Mouse (Mus musculus) left cerebral cortex, postnatal 4 days (tissue): ENCODE results near the gene Msmb. TPM values are rescaled to one million over a fixed set of nuclear protein-coding genes. Genes with fewer than 3 reads are reported as not detected.
"Not testable (repeated sequence)": the region's sequence is repeated elsewhere in the genome, so short reads cannot be mapped to it uniquely, and the experiment has no call there.

Experiments used
- DNase-seq: peaks from one replicate; pipeline ENCODE4 v3.0.0-alpha.2; 2022
- intact Hi-C: fragments of 180-260 bp; cut with DNase I; formaldehyde crosslinking; loops from one replicate; pipeline ENCODE4 v1.15.1; 2025
- total RNA-seq, 2 experiments: library from RNA; stranded (reverse); gene quantifications; 2 replicates each; pipeline ENCODE4 v1.2.3; 2021

The Msmb gene
- total RNA-seq, 2 experiments from 2014 or later: not detected

DNA sequence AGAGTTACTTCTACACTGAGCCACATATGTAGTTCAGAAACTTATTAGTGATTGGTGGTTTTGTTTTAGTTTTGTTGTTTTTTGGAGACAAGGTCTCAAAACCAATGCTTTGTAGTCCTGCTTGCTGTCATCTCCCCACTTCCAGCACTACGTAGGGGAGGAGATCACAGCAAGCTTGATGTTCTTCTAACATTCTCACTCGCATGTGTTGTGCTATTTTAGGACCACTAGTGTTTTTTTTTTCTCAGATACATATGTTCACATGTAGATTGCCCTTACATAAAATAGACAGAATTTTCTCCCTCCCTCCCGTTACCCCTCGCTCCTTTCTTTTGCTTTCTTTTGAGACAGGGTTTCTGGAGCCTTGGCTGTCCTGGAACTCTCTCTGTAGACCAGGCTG lies 28.3 kb downstream of the Msmb start:
- intact Hi-C loops: no loop called here

DNA sequence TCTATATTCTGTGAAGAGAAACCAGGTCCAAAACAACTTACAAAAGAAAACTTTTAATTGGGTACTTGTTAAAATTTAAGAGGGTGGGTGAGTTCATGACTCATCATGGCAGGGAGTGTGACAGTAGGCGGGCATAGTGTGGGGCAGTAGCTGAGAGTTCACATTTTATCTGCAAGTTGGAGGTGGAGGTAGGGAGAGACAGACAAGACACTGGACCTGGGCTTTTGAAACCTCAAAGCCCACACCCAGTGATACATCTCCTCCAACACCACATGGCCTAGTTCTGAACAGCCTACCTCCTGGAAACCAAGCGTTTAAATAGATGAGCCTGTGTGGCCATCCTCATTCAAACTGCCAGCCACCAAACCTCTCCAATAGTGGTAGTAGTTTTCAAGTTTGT lies 33.5 kb downstream of the Msmb start:
- intact Hi-C loops: no loop called here
- DNase-seq: no peak

More for the DNA sequence above, 28.3 kb downstream of the Msmb start:
- no peak for DNase-seq

DNA sequence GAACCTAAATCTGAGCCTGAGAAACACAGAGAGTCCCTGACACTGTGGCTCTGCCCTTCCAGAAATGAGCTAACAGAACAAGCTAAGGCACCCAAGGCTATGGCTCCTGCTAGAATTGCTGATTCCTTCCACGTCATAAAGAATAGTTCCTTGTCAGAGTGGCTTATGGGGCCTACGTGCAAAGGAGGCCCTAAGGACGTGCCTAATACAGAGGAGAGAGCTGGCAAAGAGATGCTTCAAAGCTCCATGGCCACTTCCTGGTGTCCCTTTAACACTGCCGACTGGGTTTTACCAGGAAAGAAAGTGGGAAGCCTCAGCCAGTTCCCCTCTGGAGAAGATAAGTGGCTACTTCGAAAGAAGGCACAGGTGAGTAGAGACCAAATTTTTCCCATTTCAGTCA lies 34.8 kb downstream of the Msmb start:
- intact Hi-C loops, DNase-seq: not testable (repeated sequence)

DNA sequence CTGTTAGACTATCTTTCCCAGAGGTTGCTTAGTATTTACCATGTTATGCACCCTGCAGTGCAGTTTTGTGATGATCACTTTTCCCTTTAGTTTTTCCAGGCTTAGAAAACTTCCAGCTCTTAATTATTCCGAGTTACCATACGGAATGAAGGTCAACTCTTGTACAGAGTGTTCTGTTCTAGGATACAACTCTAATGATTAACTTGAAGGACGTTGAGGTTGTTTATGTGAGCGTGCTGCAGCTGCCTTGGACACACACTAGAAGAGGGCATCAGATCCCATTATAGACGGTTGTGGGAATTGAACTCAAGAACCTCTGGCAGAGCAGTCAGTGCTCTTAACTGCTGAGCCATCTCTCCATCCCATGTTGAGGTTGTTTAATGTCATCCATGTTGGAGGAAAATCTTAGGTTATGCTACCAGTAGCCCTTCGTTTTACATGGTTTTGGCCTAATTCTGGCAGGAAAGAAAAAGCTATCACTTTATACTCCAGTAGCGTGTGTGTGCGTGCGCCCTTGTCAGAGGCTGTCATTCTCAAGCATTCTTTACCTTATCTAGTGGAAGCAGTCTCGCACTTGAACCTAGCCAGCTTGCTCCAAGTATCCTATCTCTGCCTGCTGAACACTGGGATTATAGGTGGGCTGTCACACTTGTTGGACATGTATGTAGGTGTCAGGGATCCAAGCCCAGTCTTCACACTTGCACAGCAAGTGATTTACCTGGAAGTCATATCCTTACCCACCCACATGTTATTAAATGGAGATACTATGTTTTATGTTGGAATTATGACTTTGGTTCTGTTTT lies 37.8 kb downstream of the Msmb start:
- intact Hi-C loops: no loop called here
- no peak for DNase-seq

DNA sequence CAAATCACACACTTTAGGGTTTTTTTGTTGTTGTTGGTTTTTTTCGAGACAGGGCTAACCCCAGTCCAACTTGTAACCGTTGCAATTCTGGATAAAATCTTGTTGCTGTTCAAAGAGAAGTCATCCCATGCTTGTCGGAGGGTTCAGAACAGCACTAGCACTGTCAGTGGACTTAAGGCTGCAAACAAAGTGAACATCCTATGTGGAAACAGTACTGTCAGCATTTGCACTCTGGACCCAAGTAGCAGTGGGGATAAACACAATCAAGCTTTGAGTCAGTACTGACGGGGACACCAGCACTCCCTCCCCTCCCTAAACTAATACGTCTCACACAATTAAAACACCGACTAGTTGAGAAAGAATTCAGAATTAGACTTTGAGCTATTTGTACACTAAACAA lies 39.0 kb downstream of the Msmb start:
- intact Hi-C loops: no loop called here
- no peak for DNase-seq

DNA sequence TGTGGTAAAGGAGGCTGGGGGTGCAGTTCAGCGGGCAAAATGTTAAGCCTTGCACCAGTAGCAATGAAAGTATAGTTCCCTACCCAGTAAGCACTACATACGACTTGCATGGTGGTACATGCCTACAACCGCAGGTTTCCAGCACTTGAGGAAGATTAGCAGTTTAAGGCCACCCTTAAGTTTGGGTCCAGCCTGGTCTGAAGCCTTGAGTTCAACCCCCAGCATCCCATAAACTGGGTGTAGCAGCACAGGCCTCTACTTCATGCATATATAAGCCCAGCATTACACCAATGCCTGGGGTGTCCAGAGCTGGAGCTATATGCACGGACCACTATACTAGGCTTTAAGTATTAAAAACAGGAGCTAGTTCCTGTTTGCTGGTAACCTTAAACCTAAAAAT lies 42.0 kb downstream of the Msmb start:
- intact Hi-C loops: no loop called here
- no peak for DNase-seq

DNA sequence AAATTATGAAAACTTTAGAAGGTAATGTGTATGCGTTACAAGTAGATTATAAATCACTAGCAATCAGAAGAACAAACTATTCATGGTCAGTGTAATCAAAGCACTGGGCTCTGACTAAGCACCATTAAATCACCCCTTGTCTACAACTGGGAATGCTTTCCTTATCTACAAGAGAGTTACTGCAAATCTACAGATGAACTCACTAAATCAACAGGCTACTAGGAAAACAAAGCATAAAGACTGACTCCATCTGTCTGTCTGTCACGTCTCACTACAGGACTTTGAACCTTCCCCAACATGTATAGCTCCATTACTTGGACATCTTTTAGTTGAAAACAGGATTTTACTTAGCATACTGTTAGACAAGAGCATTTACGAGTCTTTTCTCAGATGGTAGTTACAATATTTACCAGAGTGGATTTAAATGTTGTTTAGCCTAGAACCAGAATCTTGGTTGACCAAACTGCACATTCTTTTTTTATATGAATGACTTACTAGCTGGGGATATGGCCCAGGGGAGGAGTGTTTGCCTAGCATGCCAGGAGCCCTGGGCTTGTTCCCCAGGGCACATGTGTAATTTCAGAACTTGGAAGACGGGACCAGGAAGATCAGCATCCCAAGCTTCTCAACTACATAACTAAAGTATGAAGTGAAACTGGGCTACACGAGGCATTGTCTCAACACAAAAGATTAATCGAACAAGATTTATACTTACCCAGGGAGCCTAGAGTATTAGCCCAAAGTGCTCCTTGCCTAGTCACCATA lies 49.0 kb downstream of the Msmb start:
- intact Hi-C loops: no loop called here
- no peak for DNase-seq

DNA sequence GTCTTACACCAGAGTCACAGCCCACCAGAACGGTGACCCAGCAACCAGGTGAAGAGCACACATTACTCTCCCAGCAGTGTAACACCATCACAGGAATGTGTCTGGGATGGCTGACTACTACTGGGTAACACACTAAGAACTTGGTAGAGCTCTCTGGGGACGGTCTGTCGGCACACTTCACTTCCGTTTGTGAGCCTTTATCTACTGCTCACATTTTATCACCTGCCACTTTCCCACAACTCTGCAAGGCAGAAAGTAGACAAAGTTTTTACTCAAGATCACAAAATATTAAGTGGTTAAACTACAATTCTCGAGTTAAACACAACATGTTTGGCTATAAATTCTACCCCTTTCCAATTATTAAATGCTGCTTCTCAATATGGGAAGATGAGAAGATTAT lies 50.1 kb downstream of the Msmb start:
- intact Hi-C loops: no loop called here

DNA sequence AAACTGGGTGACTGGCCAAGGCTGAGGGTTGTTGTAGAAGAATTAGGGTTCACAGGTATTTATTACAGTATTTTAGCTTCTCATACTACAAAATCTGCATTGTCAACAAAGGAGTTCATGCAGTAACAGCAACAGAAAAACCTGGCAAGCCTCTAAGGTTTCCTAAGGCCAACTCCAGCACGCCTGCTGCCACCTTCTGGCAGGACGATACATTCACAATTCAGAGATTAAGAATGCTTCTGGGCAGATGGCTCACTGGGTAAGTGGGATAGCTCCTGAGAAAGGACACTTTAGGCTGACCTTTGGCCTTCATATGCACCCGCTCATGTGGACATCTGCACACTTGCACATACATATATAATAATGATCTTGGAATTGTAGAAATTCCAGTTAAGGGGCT lies 50.6 kb downstream of the Msmb start:
- peak; percentile 41 for DNase-seq
- intact Hi-C loops: no loop called here

More for the DNA sequence above, 50.1 kb downstream of the Msmb start:
- DNase-seq: no peak

DNA sequence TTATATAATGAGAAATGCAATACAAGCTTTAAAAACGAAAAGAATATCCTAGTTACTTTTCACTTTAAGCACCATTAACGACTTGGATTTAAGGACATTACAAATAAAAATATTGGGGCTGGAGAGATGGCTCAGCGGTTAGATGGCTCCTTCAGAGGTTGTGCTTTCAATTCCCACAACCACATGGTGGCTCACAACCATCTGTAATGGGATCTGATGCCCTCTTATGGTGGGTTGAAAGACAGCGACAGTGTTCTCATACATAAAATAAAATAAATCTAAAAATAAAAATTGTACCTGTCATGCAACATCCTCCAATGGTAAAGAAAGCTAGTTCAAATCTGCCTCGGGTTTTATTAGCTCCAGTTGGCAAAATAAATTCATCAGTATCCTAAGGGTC lies 51.7 kb downstream of the Msmb start:
- intact Hi-C loops: not testable (repeated sequence)

DNA sequence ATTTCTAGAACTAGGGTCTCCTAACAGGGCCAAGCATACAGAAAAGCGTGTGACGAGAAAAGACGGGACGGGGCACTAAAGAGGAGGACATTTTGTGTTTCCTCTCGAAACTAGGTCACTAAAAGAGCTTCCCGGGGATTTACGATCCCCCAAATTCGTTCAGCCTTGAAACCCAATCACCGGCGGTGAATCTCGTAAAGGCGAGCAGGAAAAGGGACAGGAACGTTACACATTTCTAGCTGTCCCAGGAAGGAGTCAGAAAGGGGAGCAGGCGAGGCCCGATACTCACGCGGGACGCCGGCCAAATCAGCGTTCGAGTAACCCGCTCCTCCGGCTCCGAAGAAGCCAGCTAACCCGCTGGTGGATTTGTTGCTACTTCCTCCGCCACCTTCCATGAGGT lies 59.5 kb downstream of the Msmb start:
- intact Hi-C loops: no loop called here
- no peak for DNase-seq

More for the DNA sequence above, 51.7 kb downstream of the Msmb start:
- DNase-seq: not testable (repeated sequence)

DNA sequence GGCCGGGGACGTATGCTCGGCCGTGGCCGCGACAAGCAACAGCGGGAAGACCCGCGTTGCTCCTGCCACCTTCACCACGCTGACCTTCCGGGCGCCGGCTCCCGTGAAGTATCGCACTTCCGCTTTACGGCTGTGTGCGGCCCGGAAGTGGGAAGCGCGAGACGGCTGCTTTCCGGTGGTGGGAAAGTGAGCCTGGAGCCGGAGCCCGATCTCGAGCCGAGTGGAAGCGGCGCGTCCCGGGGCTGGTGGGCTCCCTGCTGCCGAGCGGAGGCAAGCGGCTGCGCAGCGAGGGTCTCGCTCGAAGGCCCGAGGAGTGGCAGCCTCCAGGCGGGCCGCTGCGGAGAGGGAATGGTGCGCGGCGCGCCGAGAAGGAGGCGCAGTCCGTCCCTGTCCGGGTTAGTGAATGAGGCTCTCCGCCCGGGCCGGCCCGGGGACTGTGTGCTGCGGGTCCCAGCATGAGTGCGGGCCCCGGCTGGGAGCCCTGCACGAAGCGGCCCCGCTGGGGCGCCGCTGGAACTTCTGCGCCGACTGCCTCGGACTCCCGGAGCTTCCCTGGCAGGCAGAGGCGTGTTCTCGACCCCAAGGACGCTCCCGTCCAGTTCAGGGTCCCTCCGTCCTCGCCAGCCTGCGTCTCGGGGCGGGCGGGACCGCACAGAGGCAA lies 60.1 kb downstream of the Msmb start, which contains the start of the genes Timm23 and Parg:
Timm23 (minus strand) TSS at position 108 of the 661 bp plus-strand sequence.
Parg (plus strand) TSS at position 159 of the 661 bp plus-strand sequence.
- intact Hi-C loops: no loop called here
- peak; percentile 86 for DNase-seq

Other genes with a start within 250 kb of the Msmb start
- under 1 TPM; 0.74 to 0.78 TPM for gene Galnt15, start 113.0 kb upstream of the Msmb start, total RNA-seq
- 10 to 100 TPM; 17.8 to 19.9 TPM for gene Oxnad1, start 56.6 kb upstream of the Msmb start, total RNA-seq
- gene Dph3, start 56.3 kb upstream of the Msmb start, total RNA-seq: 10 to 100 TPM; 41.4 to 45.5 TPM
- 10 to 100 TPM; 99.3 to 99.7 TPM for gene Ncoa4, start 17.8 kb downstream of the Msmb start, total RNA-seq
- gene Timm23, start 59.9 kb downstream of the Msmb start, total RNA-seq: 10 to 100 TPM; 58.9 to 81.0 TPM
- gene Parg, start 59.9 kb downstream of the Msmb start, total RNA-seq: 10 to 100 TPM; 42.8 to 44.2 TPM
- gene Ogdhl, start 180.0 kb downstream of the Msmb start, total RNA-seq: 10 to 100 TPM; 35.3 to 40.3 TPM
- not detected for gene 1700024G13Rik, start 246.4 kb downstream of the Msmb start, total RNA-seq